Mouse (Mus musculus) liver, postnatal 0 days (tissue): ENCODE data around the gene Mylk.

ENCODE experiments used
- CTCF ChIP-seq: sonication (generic); IDR thresholded peaks from 2 replicates; pipeline ENCODE4 v1.5.1; 2016; ENCODE audit warnings: antibody characterized with exemption, low read depth
- EP300 ChIP-seq: IDR thresholded peaks from 2 replicates; pipeline ENCODE4 v1.6.1; 2016; ENCODE audit warnings: antibody characterized with exemption, low read depth, mild to moderate bottlenecking

GRCm38 (mm10) chr16:34814612-34815011 is 69.6 kb downstream of the Mylk start:
- no peak for TF ChIP-seq CTCF
- no peak for TF ChIP-seq EP300
